Mouse (Mus musculus): ENCODE data around the gene Opn1mw.

- no peak for TF ChIP-seq POLR2A (IDR thresholded peaks at IDR 0.05; ENCODE audit: borderline replicate concordance, extremely low read depth, low read depth, low read length)
- peak; percentile 49 for TF ChIP-seq CTCF (IDR thresholded peaks at IDR 0.05; ENCODE audit: insufficient read depth, low read length)
These were observed 11.8 kb upstream of the Opn1mw start for GRCm38 (mm10) chrX:74115511-74115910.

Measured in lung, adult 2 months (tissue).